Mouse (Mus musculus): ENCODE measurements at regions not wholly inside any gene's neighbourhood (a gene's known extent, or its start where the extent isn't known, plus 50 kb on each side); places are given as distances from the start of the nearest gene placed in this dataset.

GRCm38 (mm10) chr7:37337616-37338015, 435.8 kb downstream of the Zfp536 start:
- DNase-seq (ENCODE audit: low read depth, low spot score): no peak

DNA sequence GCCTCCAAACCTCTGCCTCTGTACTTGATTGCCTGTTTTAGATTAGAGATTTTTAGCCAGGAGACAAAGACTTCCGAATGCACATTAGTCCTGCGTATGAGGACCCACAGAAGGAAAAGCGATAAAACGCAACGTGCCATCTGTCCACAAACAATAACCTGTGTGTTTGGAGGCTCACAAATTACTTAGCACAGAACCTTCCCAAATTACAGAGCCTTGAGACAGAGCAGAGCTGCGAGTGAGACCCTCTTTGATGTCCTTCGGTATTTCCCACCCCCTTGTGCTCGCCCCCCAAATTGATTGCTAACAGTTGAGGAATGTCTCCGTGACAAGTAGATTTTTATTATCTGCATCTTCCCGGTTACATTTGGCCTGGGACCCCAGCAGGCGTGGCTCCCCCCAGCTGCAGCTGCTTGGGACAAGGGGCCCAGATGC, 435.4 kb downstream of the Zfp536 start:
- no peak for DNase-seq (ENCODE audit: low read depth, low spot score)

DNA sequence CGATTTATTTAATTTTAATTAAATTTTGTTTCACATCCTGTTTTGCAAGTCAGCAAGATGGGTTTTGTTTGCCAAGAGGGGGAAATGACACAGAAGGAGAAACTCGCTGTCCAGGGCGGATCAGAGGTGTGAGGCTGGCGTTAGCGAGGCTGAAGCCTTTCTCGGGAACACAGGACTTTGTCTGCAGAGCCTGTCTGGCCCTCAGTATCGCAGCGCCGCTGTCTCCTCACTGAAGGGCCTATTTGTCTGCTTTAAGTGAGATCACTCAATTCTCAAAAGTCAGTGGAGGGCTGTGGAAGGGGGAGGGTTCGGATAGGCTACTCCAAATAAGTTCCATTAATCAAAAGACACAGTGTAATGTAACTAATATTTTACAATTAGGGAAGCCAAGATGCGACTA, 430.8 kb downstream of the Zfp536 start:
- no peak for DNase-seq (ENCODE audit: low read depth, low spot score)

- no peak for DNase-seq (ENCODE audit: low read depth, low spot score)
Observed at GRCm38 (mm10) chr7:37343021-37343593, 430.3 kb downstream of the Zfp536 start.

- DNase-seq (ENCODE audit: low read depth, low spot score): no peak
Observed at GRCm38 (mm10) chr7:37343691-37344233, 429.7 kb downstream of the Zfp536 start.

DNA sequence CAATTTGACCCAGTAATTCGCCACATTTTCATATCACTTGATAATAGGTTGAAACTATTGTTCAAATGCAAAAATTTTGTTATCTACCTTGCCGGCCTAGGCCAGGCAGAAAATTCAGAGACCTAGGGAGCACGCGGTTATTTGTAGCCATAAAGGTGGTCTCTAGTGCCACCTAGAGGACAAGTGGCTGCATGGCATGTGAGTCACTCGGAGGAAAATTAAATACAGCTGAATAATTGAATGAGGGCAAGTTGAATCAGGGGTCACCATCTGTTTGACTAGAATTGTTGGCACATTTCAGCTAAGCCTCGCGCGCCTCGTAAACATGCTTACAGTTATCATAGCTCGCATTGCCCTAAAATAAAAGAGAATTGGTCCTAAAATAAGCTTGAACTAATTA, 427.4 kb downstream of the Zfp536 start:
- peak; percentile 63 for DNase-seq (ENCODE audit: low read depth, low spot score)

DNA sequence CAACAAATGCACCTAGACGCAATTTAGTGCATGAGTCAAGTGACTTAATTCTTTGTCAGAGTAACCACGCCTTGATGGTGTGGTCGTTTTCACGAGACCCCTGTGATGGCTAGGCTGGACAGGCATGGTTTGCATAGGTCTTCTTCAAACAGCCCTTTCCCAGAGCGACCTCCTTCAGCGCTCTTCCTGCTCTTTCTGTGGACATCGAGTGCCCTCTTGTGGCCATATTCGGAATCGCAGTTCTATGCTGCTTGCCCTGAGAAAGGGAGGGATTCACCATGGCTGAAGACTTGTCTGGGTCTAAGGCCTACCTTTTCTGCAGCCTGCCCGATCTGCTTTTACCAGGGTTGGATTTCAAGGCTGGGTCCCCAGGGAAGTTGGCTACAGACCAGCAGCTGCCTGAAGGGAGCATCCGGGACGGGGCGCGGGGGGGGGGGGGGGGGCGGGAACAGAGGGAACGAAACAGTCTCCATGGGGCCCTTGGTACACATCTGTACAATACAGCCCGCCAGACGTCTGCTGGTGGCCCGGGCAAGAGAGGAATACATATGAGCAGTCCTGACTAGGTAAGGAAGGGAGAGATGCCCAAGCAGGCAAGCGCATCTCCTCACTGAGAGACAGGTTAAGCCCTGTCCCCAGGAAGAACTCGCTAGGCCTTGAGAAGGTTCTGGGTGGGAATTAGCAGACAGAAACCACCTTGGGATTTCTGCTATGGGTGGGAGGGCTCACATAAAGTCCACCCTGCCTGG, 415.6 kb downstream of the Zfp536 start:
- peak; percentile 90 for DNase-seq (ENCODE audit: low read depth, low spot score)

DNA sequence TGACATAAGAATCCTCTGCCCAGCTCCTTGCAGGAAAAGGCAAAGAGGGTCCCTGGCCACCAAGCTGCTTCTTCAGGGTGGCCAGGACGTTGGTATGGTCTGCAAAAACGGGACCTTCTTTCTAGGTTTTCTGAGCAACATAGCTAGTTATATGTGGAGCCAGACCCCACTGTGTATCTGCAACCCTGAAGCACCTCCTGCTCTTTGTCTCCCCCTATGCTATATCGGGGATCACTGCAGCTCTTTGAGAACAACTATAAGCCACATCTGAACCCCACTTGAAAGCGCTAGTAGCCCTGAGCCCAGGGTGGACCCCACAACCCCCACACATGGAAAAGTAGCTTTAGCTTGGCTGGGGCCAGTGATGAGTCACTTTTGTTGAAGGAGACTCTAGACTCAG, 414.9 kb downstream of the Zfp536 start:
- DNase-seq (ENCODE audit: low read depth, low spot score): peak; percentile 65

- DNase-seq (ENCODE audit: low read depth, low spot score): no peak
Observed at GRCm38 (mm10) chr7:37359473-37359872, 414.0 kb downstream of the Zfp536 start.

GRCm38 (mm10) chr7:37360171-37360570, 413.3 kb downstream of the Zfp536 start:
- DNase-seq (ENCODE audit: low read depth, low spot score): peak; percentile 59

- no peak for DNase-seq (ENCODE audit: low read depth, low spot score)
Observed at GRCm38 (mm10) chr7:37361802-37362441, 411.5 kb downstream of the Zfp536 start.

- no peak for DNase-seq (ENCODE audit: low read depth, low spot score)
Observed at GRCm38 (mm10) chr7:37362879-37363278, 410.6 kb downstream of the Zfp536 start.

GRCm38 (mm10) chr7:37363629-37364175, 409.7 kb downstream of the Zfp536 start:
- DNase-seq (ENCODE audit: low read depth, low spot score): no peak

GRCm38 (mm10) chr7:37364221-37364620, 409.2 kb downstream of the Zfp536 start:
- no peak for DNase-seq (ENCODE audit: low read depth, low spot score)

- no peak for DNase-seq (ENCODE audit: low read depth, low spot score)
Observed at GRCm38 (mm10) chr7:37366006-37366405, 407.4 kb downstream of the Zfp536 start.

- peak; percentile 62 for DNase-seq (ENCODE audit: low read depth, low spot score)
Observed at GRCm38 (mm10) chr7:37369698-37370097, 403.7 kb downstream of the Zfp536 start.

DNA sequence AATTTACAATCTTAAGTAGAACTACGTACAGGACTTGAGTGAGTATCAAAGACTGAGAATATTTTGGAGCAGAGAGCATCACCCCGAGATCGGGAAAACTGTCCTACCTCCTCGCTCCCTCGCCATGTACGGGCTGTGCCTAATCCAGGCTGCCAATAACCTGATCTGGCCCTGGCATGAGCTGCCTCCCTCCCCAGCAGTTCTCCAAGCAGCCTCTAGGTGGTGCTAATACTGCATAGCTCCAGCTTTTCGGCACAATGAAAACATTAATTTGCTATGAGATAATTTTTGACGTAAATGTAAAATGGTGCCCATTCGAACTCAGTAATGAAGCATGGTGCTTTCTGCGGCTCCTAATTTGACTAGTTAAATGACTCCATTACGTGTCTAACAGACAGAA, 399.6 kb downstream of the Zfp536 start:
- DNase-seq (ENCODE audit: low read depth, low spot score): peak; percentile 15

GRCm38 (mm10) chr7:37375044-37375443, 398.4 kb downstream of the Zfp536 start:
- no peak for DNase-seq (ENCODE audit: low read depth, low spot score)

- no peak for DNase-seq (ENCODE audit: low read depth, low spot score)
Observed at GRCm38 (mm10) chr7:37375591-37375990, 397.9 kb downstream of the Zfp536 start.

DNA sequence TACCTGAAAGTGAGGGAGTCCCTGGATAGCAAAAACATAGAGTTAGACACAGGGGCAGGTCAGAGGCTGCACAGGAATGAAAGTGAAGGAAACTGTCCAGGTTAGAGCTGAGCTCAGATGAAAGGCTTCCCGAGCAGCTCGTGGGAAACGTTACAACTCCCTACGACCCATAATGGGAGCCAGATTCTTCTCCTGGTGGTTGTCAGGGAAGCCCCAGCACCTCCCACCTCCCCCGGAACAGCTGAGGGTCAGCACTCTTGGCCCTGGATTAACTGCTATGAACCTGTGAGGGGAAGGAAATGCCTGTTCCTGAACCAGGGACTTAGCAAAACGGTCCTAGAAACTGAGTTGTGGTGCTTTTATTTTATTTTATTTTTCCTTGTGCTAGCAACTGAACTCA, 397.2 kb downstream of the Zfp536 start:
- no peak for DNase-seq (ENCODE audit: low read depth, low spot score)

- no peak for DNase-seq (ENCODE audit: low read depth, low spot score)
Observed at GRCm38 (mm10) chr7:37377889-37378521, 395.4 kb downstream of the Zfp536 start.

- DNase-seq (ENCODE audit: low read depth, low spot score): no peak
Observed at GRCm38 (mm10) chr7:37387871-37388270, 385.6 kb downstream of the Zfp536 start.

Measured in ES-CJ7 (cell line).